Comparison of ENCODE assay signal across 8 mouse cellular contexts in genomic region chr3:41574720-41575435, GRCm38 (mm10). TPM values are rescaled to one million over a fixed set of nuclear protein-coding genes. Genes with fewer than 3 reads are reported as not detected.
A peak's percentile ranks its signal among the peaks of the same experiment; 100 is the strongest.
DNase-seq lines count a peak whose midpoint lies in the region; ATAC-seq and TF ChIP-seq lines count a peak whose summit lies in the region.

No protein-coding gene starts in this region.

- intact Hi-C loops in gastrocnemius, adult 2 months (cut with DNase I), result no loop called here

- no peaks in the 10 kb centered on the region for H3K36me3 ChIP-seq in testis, adult 2 months (ENCODE audit: control insufficient read depth, insufficient read depth, low read length)
- no peaks in the 10 kb centered on the region for H3K36me3 ChIP-seq in kidney, embryonic 14.5 days (ENCODE audit: control insufficient read depth, insufficient read depth, low read length)
- H3K36me3 ChIP-seq in small intestine, adult 2 months (ENCODE audit: control insufficient read depth, insufficient read depth, low read length), result no peaks in the 10 kb centered on the region
- no peaks in the 10 kb centered on the region for H3K36me3 ChIP-seq in hindbrain, embryonic 12.5 days

- peak overlapping the region; percentile 52 for H3K4me3 ChIP-seq in gastrocnemius, adult 2 months
- H3K4me3 ChIP-seq in testis, adult 2 months (ENCODE audit: control insufficient read depth, low read depth, low read length), result no peak overlapping the region
- no peak overlapping the region for H3K4me3 ChIP-seq in kidney, embryonic 14.5 days (ENCODE audit: low read length)
- no peak overlapping the region for H3K4me3 ChIP-seq in small intestine, adult 2 months (ENCODE audit: low read depth, low read length)
- no peak overlapping the region for H3K4me3 ChIP-seq in hindbrain, embryonic 12.5 days

- 21% methylated on average over 7 of the region's 7 CpGs for WGBS in kidney, embryonic 14.5 days
- 23% methylated on average over 7 of the region's 7 CpGs for WGBS in small intestine, adult 2 months
- 70% methylated on average over 7 of the region's 7 CpGs for WGBS in hindbrain, embryonic 12.5 days

- no peak for TF ChIP-seq CTCF in gastrocnemius, adult 2 months (IDR thresholded peaks at IDR 0.05)
- TF ChIP-seq CTCF in testis, adult 2 months (IDR thresholded peaks at IDR 0.05; ENCODE audit: control insufficient read depth, insufficient read depth, insufficient replicate concordance, low read depth, low read length), result no peak
- TF ChIP-seq CTCF in small intestine, adult 2 months (IDR thresholded peaks at IDR 0.05; ENCODE audit: extremely low read depth, insufficient read length, insufficient replicate concordance, low read depth, low read length), result no peak

- H3K4me1 ChIP-seq in testis, adult 2 months (ENCODE audit: control insufficient read depth, insufficient read depth, low read length), result peaks cover 3% of the 10 kb centered on the region; the same call in 1 of the 2 replicates
- peaks cover 38% of the 10 kb centered on the region for H3K4me1 ChIP-seq in kidney, embryonic 14.5 days (ENCODE audit: control insufficient read depth, insufficient read depth, low read length)
- H3K4me1 ChIP-seq in small intestine, adult 2 months (ENCODE audit: control insufficient read depth, insufficient read depth, insufficient read length, low read length), result peaks cover 32% of the 10 kb centered on the region
- peaks cover 22% of the 10 kb centered on the region for H3K4me1 ChIP-seq in hindbrain, embryonic 12.5 days

- TF ChIP-seq POLR2A in testis, adult 2 months (IDR thresholded peaks at IDR 0.05; ENCODE audit: control insufficient read depth, low read depth, low read length), result no peak
- no peak for TF ChIP-seq POLR2A in small intestine, adult 2 months (IDR thresholded peaks at IDR 0.05; ENCODE audit: low read depth, low read length)

- peak overlapping the region; percentile 86 for H3K27ac ChIP-seq in gastrocnemius, adult 2 months
- H3K27ac ChIP-seq in testis, adult 2 months (ENCODE audit: control insufficient read depth, insufficient read depth, low read depth, low read length), result peak overlapping the region; percentile 7; the same call in 1 of the 2 replicates
- peak overlapping the region; percentile 55 for H3K27ac ChIP-seq in kidney, embryonic 14.5 days (ENCODE audit: low read depth, low read length)
- peak overlapping the region; percentile 23 for H3K27ac ChIP-seq in small intestine, adult 2 months (ENCODE audit: insufficient read depth, low read depth, low read length)
- H3K27ac ChIP-seq in hindbrain, embryonic 12.5 days, result no peak overlapping the region

- H3K9ac ChIP-seq in kidney, embryonic 14.5 days (ENCODE audit: low read depth, low read length), result no peak overlapping the region
- no peak overlapping the region for H3K9ac ChIP-seq in hindbrain, embryonic 12.5 days

- H3K27me3 ChIP-seq in testis, adult 2 months (ENCODE audit: control insufficient read depth, insufficient read depth, low read length), result no peaks in the 10 kb centered on the region
- no peaks in the 10 kb centered on the region for H3K27me3 ChIP-seq in kidney, embryonic 14.5 days (ENCODE audit: control insufficient read depth, insufficient read depth, low read length)
- no peaks in the 10 kb centered on the region for H3K27me3 ChIP-seq in small intestine, adult 2 months (ENCODE audit: control insufficient read depth, insufficient read depth, low read length)
- no peaks in the 10 kb centered on the region for H3K27me3 ChIP-seq in hindbrain, embryonic 12.5 days

- 0 out of 2 replicates have a peak overlapping the region, but pooled peaks have one; percentile 4 for H3K4me2 ChIP-seq in kidney, embryonic 14.5 days (replicated peaks; ENCODE audit: low read depth, low read length)
- H3K4me2 ChIP-seq in hindbrain, embryonic 12.5 days (replicated peaks), result no peak overlapping the region

- H3K9me3 ChIP-seq in kidney, embryonic 14.5 days (ENCODE audit: control insufficient read depth, low read length), result no peaks in the 10 kb centered on the region
- no peaks in the 10 kb centered on the region for H3K9me3 ChIP-seq in hindbrain, embryonic 12.5 days (replicated peaks)

- peak; percentile 60 for DNase-seq in gastrocnemius, adult 2 months
- no peak for DNase-seq in gastrocnemius, postnatal 25 days
- DNase-seq in testis, postnatal 14 days (ENCODE audit: low spot score), result no peak
- DNase-seq in layer of hippocampus, postnatal 10 days (ENCODE audit: low spot score in 2 of 2), result no peak

- no peak for ATAC-seq in kidney, embryonic 14.5 days (ENCODE audit: low FRiP score, low TSS enrichment)
- no peak for ATAC-seq in hindbrain, embryonic 12.5 days (ENCODE audit: low FRiP score)

RNA-seq across cellular contexts. Expression of gene Jade1, which starts 19.3 kb away (rescaled TPM):
- 10 to 100 TPM; 17.5 to 24.2 TPM for total RNA-seq in gastrocnemius, adult 2 months (2021)
- total RNA-seq in gastrocnemius, postnatal 25 days (2021), result 10 to 100 TPM; 19.8 to 23.9 TPM
- polyA plus RNA-seq in testis, adult 2 months (2012; rRNA removed), result 7.8 and 9.1 TPM in 2 replicates
- polyA plus RNA-seq in kidney, embryonic 14.5 days (2014; fragmentation: Nextera tagmentation; extraction: Ambion mirVana), result 14.6 and 22.1 TPM in 2 replicates
- polyA plus RNA-seq in small intestine, adult 2 months (2012; rRNA removed), result 8.1 and 18.5 TPM in 2 replicates
- 10 to 100 TPM; 18.6 to 23.0 TPM for total RNA-seq in layer of hippocampus, postnatal 10 days (2021)
- polyA plus RNA-seq in hindbrain, embryonic 12.5 days (2016; fragmentation: Nextera tagmentation; extraction: Ambion mirVana), result 14.7 and 16.0 TPM in 2 replicates
